Mouse (Mus musculus): ENCODE measurements around the gene Agr3. TPM values are rescaled to one million over a fixed set of nuclear protein-coding genes. Genes with fewer than 3 reads are reported as not detected.

The Agr3 gene
- total RNA-seq, 2 experiments from 2014 or later = not detected

DNA sequence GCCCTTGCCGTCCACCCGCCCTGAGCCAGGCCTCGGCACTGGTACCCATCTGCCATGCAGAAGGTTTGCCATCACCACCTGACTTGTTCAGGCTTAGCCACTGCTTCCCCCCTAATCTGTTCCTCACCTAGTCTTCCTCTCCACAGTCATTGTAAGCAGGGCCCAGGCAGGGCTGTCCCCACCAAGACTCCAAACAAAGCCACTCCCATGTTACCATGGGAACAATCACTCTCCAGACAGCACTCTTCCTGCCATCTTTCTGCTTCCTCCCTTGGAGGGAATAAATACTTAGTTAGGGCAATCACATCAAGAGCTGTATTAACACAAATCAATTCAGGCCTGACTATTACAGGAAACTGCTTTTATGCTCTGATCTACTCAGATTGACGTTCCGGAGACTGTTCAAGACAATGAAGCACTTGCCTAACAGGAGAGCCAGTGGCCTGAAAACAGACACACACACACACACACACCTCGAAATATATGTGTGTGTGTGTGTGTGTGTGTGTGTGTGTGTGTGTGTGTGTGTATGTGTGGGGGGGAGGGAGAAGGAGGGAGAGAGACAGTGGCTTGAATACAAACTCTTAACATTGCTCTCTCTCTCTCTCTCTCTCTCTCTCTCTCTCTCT, 56.4 kb downstream of the Agr3 start:
- no peak for DNase-seq (ENCODE audit: low spot score in 2 of 2)

DNA sequence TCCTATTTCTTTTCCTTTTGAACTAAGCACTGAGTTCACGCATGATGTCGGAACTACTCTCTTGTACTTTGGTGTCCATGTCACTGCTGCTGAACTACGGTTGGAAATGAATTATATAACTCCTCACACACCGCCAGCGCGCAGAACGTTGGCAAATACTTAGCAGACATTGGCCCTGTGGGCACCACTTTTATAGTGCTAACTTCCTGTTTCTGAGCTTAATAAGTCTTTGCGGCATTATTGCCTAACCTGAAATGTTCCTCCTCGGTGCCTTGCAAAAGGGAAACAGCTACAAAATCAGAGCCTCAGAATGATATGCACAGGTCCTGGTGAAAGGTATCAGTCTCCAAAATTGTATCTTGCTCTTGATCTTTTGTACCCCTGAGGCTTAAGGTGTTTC, 58.1 kb downstream of the Agr3 start:
- DNase-seq (ENCODE audit: low spot score in 2 of 2) = no peak

DNA sequence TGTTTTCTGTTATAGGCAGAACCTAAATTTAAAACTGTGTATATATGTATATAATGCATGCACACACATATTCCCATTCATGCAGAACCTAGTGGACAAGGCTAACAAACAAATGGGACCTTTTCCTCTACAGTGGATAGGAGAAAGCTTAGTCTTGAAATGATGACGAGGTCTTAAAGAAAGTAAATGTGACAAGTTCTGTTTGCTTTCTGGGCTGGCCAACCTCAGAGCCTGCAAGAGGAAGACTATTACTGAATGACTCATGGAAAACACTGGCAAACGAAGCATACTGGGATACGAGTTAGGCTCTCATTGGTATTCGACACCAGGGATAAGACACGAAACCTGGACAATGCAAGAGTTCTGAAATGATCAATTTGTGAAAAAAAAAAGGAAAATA, 59.3 kb downstream of the Agr3 start:
- DNase-seq (ENCODE audit: low spot score in 2 of 2) = no peak

- DNase-seq (ENCODE audit: low spot score in 2 of 2) = no peak
These were observed 67.3 kb downstream of the Agr3 start, which contains the start of gene Agr2 for GRCm38 (mm10) chr12:35992711-35993110. Gene Agr2 (plus strand): TSS chr12:35992907.

- DNase-seq (ENCODE audit: low spot score in 2 of 2) = no peak
These were observed 68.2 kb downstream of the Agr3 start for GRCm38 (mm10) chr12:35993583-35993982.

DNA sequence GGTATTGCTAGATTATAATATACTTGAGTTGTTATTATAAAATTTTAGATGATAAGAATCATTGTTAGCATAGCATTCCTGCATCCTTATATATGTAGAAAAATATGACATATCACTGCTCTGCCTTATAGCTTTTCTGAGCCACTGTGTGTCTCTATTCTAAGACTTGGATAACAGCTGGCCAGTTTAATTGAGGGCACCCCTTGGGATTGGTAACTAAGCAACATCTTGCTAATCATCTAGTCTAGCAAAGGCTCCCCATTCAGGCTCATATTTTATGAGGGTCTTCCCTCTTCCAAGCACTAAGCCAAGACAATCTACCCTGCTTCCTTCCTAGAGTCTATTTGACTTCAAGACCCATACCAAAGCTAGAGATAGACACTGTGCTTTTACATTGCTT, 68.7 kb downstream of the Agr3 start:
- DNase-seq (ENCODE audit: low spot score in 2 of 2) = no peak

GRCm38 (mm10) chr12:35995799-35996198, 70.4 kb downstream of the Agr3 start:
- peak in 1 of 2 experiments; percentile 8 for DNase-seq (ENCODE audit: low spot score in 2 of 2)

Other genes starting within 250 kb of the Agr3 start
- gene Agr2, start 67.3 kb downstream of the Agr3 start, total RNA-seq (2021) = not detected
- gene Tspan13, start 116.9 kb downstream of the Agr3 start, total RNA-seq (2021) = 10 to 100 TPM; 25.0 to 28.6 TPM
- gene Ankmy2, start 231.5 kb downstream of the Agr3 start, total RNA-seq (2021) = 10 to 100 TPM; 44.6 to 45.5 TPM
- 10 to 100 TPM; 51.0 to 61.0 TPM for gene Bzw2, start 232.5 kb downstream of the Agr3 start, total RNA-seq (2021)

Measured in adrenal gland, postnatal 4 days (tissue).